Mouse (Mus musculus) heart, adult 2 months (tissue): ENCODE measurements at regions not wholly inside any gene's neighbourhood (a gene's known extent, or its start where the extent isn't known, plus 50 kb on each side); places are given as distances from the start of the nearest gene placed in this dataset.

Experiments
- CTCF ChIP-seq: fragments of 200-600 bp; IDR thresholded peaks from 2 replicates; pipeline ENCODE4 v1.8.1; 2022; ENCODE audit warnings: antibody characterized with exemption, mild to moderate bottlenecking, moderate library complexity
- EP300 ChIP-seq: fragments of 200-500 bp; IDR thresholded peaks from 2 replicates; pipeline ENCODE4 v1.6.1; 2011; ENCODE audit warnings: low read depth, low read length, control low read depth; ENCODE audit not compliant: insufficient read depth

DNA sequence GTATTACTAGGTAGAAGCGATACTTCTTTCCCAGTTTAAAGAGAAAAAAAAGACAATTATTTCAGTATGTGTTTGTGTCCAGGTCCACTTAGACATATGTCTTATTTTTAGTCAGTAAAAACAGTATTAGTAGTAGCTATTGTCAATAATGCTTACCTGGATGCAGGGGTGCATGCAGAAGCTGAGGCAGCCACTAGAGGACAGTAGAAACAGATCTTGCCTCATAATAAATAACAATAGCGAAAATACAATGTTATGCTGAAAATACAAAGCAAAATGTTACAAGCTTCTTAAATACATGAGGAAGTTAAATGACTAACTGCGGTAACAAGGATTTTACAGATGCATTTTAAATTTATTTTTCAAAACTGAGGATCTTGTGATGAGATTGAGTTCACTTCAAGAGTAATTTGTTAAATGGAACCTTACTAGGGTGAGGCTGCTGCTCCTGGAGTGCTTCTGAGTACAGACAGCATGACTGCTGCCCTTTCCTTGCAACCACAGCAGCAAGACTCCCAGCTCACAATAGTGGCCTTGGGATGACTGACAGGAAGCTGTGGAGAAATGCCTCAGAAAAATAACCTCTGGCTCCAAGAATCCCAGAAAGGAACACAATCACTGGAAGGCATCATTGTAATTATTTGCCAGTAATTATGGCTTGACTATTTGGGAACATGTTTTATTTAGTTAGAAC is 728.8 kb downstream of the Brinp3 start:
- TF ChIP-seq CTCF (peak; percentile 52), EP300 (no peak)
